Mouse (Mus musculus): ENCODE data around the gene Ap1b1.

DNA sequence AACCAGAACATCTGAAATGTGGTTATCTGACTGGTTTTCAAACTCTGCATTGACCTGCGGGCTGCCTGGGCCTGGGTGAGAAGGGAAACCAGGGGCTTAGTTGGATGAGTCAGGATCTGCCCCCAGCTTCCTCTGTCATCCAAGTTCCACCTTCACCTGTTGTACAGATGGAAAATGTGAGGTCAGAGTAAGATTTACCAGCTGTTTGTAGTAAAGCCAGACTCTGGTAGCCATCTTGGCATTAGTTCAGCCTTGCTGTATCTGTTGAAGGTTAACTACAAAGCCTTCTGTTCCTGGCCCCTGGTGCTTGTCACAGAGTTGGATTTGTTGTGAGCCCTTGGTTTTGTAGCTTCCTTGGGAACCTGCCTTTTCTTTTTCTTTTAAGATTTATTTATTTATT lies 13.6 kb downstream of the Ap1b1 start:
- TF ChIP-seq CTCF (IDR thresholded peaks at IDR 0.05; ENCODE audit: borderline replicate concordance, control insufficient read depth, extremely low read depth, insufficient read depth, low read length, poor library complexity): no peak
- no peak for TF ChIP-seq POLR2A (IDR thresholded peaks at IDR 0.05; ENCODE audit: control insufficient read depth, extremely low read depth, insufficient read depth, low read length, poor library complexity)

All from thymus, adult 2 months (tissue).